Mouse (Mus musculus): ENCODE measurements around the gene Cga. TPM values are rescaled to one million over a fixed set of nuclear protein-coding genes. Genes with fewer than 3 reads are reported as not detected.

Gene Cga
- polyA plus RNA-seq (2012; rRNA removed) = 0.39 TPM in 1 of 2 replicates, not detected in the other

DNA sequence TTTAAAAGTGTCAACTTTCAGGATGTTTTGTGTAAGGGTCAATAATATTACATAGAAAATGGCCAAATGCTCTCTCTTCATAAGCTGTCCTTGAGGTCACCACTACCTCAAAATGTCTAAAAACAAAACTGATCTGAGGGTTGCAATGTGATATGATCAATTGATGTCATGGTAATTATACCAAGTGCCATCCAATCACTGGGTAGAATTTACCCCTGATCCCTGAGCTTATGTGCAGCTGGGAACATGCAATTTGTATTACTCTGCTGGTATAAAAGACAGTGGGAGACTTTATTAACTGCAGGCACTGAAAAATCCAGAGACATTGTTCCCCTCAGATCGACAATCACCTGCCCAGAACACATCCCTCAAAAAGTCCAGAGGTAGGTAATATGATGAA lies at the start of gene Cga:
Gene Cga (plus strand): TSS at position 301 of the 400 bp plus-strand sequence.

GRCm38 (mm10) chr4:34882818-34883217 lies 10.8 kb upstream of the Cga start, which contains the start of gene Zfp292:
Gene Zfp292 (minus strand): TSS chr4:34882960.

Other genes with a start within 250 kb of the Cga start
- 5.9 and 6.0 TPM in 2 replicates for gene Slc35a1, start 206.3 kb upstream of the Cga start, polyA plus RNA-seq (2012; rRNA removed)
- not detected in 2 replicates for gene Cfap206, start 163.6 kb upstream of the Cga start, polyA plus RNA-seq (2012; rRNA removed)
- gene Gm136, start 137.5 kb upstream of the Cga start, polyA plus RNA-seq (2012; rRNA removed) = not detected in 2 replicates
- 0.17 and 0.19 TPM in 2 replicates for gene Smim8, start 115.4 kb upstream of the Cga start, polyA plus RNA-seq (2012; rRNA removed)
- gene Zfp292, start 10.8 kb upstream of the Cga start, polyA plus RNA-seq (2012; rRNA removed) = 0.12 and 0.28 TPM in 2 replicates